Mouse (Mus musculus): ENCODE data around the gene Map2k3. TPM values are rescaled to one million over a fixed set of nuclear protein-coding genes. Genes with fewer than 3 reads are reported as not detected.

Map2k3 gene
- polyA plus RNA-seq, 1 experiment from 2014 or later, result 73.2 TPM

GRCm38 (mm10) chr11:60931282-60931868 lies 458 bp upstream of the Map2k3 start:
- DNase-seq (ENCODE audit: extremely low spot score, low spot score), result no peak
- Histone ChIP-seq H3K4me3 (peak overlapping the region; percentile 70), H3K36me3 (replicated peaks) (peaks cover 17% of the 10 kb centered on the region), H3K4me1 (peaks cover 59% of the 10 kb centered on the region), H3K27ac (peak overlapping the region; percentile 86), H3K27me3 (ENCODE audit: poor library complexity, severe bottlenecking) (peaks cover 9% of the 10 kb centered on the region; the same call in 1 of the 2 replicates), H3K9me3 (no peaks in the 10 kb centered on the region)
- WGBS, result 2% methylated on average over 30 of the region's 30 CpGs

DNA sequence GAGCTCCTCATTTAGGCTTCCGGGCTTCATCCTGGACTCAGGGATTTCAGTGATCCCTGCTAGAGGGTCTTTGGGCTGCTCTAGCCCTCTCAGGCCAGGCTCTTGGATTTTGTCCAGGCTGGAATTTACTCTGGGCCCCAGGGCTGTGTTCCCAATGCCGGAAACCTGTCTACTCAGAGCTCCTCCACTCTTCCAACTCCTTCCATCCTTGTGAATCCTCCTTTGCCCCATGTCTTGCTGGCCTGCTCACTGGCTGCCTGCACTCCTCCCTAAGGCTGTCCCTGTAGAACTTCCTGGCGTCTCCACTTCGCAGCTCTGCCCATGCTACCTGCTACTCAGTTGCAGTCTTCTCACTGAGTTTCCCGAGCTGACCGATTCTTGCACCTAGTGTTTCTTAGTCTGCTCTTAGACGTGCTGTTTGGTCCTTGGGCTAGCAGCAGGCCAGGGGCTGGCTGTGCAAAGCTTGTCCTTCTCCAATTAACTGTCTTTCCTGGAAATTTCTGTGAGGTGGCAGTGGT lies 729 bp downstream of the Map2k3 start:
- Histone ChIP-seq H3K4me1 (peaks cover 57% of the 10 kb centered on the region), H3K36me3 (replicated peaks) (peaks cover 21% of the 10 kb centered on the region), H3K27ac (peak overlapping the region; percentile 86), H3K9me3 (no peaks in the 10 kb centered on the region), H3K27me3 (ENCODE audit: poor library complexity, severe bottlenecking) (peaks cover 9% of the 10 kb centered on the region; the same call in 1 of the 2 replicates), H3K4me3 (peak overlapping the region; percentile 70)
- no peak for DNase-seq (ENCODE audit: extremely low spot score, low spot score)
- WGBS, result 11% methylated on average over 7 of the region's 7 CpGs

- Histone ChIP-seq H3K4me3 (peak overlapping the region; percentile 70), H3K27ac (no peak overlapping the region), H3K9me3 (no peaks in the 10 kb centered on the region), H3K27me3 (ENCODE audit: poor library complexity, severe bottlenecking) (peaks cover 9% of the 10 kb centered on the region; the same call in 1 of the 2 replicates), H3K4me1 (peaks cover 51% of the 10 kb centered on the region), H3K36me3 (replicated peaks) (peaks cover 21% of the 10 kb centered on the region)
- 85% methylated on average over 10 of the region's 10 CpGs for WGBS
- DNase-seq (ENCODE audit: extremely low spot score, low spot score), result no peak
Measured at GRCm38 (mm10) chr11:60933178-60933930, 1.5 kb downstream of the Map2k3 start.

GRCm38 (mm10) chr11:60934795-60935194 lies 3.0 kb downstream of the Map2k3 start:
- H3K27me3 ChIP-seq (ENCODE audit: poor library complexity, severe bottlenecking), result peaks cover 9% of the 10 kb centered on the region; the same call in 1 of the 2 replicates
- no peak for DNase-seq (ENCODE audit: extremely low spot score, low spot score)
- H3K4me3 ChIP-seq, result no peak overlapping the region
- H3K36me3 ChIP-seq (replicated peaks), result peaks cover 23% of the 10 kb centered on the region
- no peak overlapping the region for H3K27ac ChIP-seq
- peaks cover 51% of the 10 kb centered on the region for H3K4me1 ChIP-seq
- H3K9me3 ChIP-seq, result no peaks in the 10 kb centered on the region
- 85% methylated on average over 2 of the region's 2 CpGs for WGBS

- peaks cover 53% of the 10 kb centered on the region for H3K4me1 ChIP-seq
- no peak for DNase-seq (ENCODE audit: extremely low spot score, low spot score)
- no peaks in the 10 kb centered on the region for H3K9me3 ChIP-seq
- H3K36me3 ChIP-seq (replicated peaks), result peaks cover 23% of the 10 kb centered on the region
- WGBS, result 88% methylated on average over 7 of the region's 7 CpGs
- H3K4me3 ChIP-seq, result no peak overlapping the region
- peak overlapping the region; percentile 8; the same call in 1 of the 2 replicates for H3K27ac ChIP-seq
- H3K27me3 ChIP-seq (ENCODE audit: poor library complexity, severe bottlenecking), result peaks cover 4% of the 10 kb centered on the region; the same call in 1 of the 2 replicates
Measured at GRCm38 (mm10) chr11:60935326-60935974, 3.6 kb downstream of the Map2k3 start.

DNA sequence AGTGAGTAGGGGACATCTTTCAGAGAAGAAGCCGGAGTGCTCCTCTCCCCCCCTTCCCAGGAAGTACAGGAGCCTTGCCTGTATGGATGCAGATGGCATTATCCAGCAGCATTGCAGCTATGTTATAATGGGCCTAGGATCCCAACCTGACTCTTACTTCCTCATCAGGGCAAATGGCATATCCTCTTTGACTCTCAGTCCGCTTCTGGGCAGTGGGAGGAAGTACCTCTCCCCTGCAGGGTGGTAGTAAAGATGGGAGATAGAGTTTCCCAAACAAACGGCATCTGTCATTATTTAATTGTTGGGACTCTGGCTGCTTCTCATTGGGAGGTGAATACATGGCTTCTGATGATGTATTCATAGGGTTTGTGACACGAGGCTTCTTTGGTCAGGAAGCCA lies 4.1 kb downstream of the Map2k3 start:
- H3K36me3 ChIP-seq (replicated peaks), result peaks cover 23% of the 10 kb centered on the region
- no peaks in the 10 kb centered on the region for H3K27me3 ChIP-seq (ENCODE audit: poor library complexity, severe bottlenecking)
- H3K4me1 ChIP-seq, result peaks cover 53% of the 10 kb centered on the region
- H3K4me3 ChIP-seq, result no peak overlapping the region
- DNase-seq (ENCODE audit: extremely low spot score, low spot score), result no peak
- H3K27ac ChIP-seq, result peak overlapping the region; percentile 8; the same call in 1 of the 2 replicates
- 84% methylated on average over 4 of the region's 4 CpGs for WGBS
- no peaks in the 10 kb centered on the region for H3K9me3 ChIP-seq

DNA sequence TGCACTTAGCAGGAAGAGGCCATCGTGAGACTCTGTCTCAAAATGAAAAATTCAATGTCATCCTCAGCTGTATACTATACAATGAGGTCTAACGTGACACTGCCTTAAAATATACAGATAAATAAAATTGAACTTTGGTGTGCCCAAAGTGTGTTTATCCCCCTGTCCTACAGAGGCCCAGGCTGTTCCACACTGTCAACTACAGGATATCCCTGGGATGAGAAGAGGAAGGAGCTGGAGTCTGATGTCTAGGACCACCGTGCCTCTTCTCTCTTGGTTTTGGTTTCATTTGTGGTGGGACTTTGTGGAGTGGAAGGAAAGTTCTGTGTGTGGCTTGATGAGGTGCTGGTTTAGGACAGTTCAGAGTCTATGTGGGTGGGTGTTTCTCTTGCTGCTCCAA lies 5.8 kb downstream of the Map2k3 start:
- Histone ChIP-seq H3K4me1 (peaks cover 55% of the 10 kb centered on the region), H3K4me3 (no peak overlapping the region), H3K27me3 (ENCODE audit: poor library complexity, severe bottlenecking) (no peaks in the 10 kb centered on the region), H3K36me3 (replicated peaks) (peaks cover 33% of the 10 kb centered on the region), H3K9me3 (no peaks in the 10 kb centered on the region), H3K27ac (no peak overlapping the region)
- no peak for DNase-seq (ENCODE audit: extremely low spot score, low spot score)
- WGBS, result 89% methylated on average over 3 of the region's 3 CpGs

GRCm38 (mm10) chr11:60939487-60939886 lies 7.7 kb downstream of the Map2k3 start:
- 81% methylated on average over 3 of the region's 3 CpGs for WGBS
- no peak for DNase-seq (ENCODE audit: extremely low spot score, low spot score)
- peaks cover 47% of the 10 kb centered on the region for H3K36me3 ChIP-seq (replicated peaks)
- peaks cover 46% of the 10 kb centered on the region for H3K4me1 ChIP-seq
- no peaks in the 10 kb centered on the region for H3K9me3 ChIP-seq
- H3K27ac ChIP-seq, result no peak overlapping the region
- no peak overlapping the region for H3K4me3 ChIP-seq
- H3K27me3 ChIP-seq (ENCODE audit: poor library complexity, severe bottlenecking), result no peaks in the 10 kb centered on the region

GRCm38 (mm10) chr11:60940501-60940900 lies 8.7 kb downstream of the Map2k3 start:
- DNase-seq (ENCODE audit: extremely low spot score, low spot score), result no peak
- no peaks in the 10 kb centered on the region for H3K9me3 ChIP-seq
- H3K4me1 ChIP-seq, result peaks cover 43% of the 10 kb centered on the region
- WGBS, result 88% methylated on average over 5 of the region's 5 CpGs
- peaks cover 48% of the 10 kb centered on the region for H3K36me3 ChIP-seq (replicated peaks)
- no peak overlapping the region for H3K4me3 ChIP-seq
- H3K27ac ChIP-seq, result peak overlapping the region; percentile 53
- H3K27me3 ChIP-seq (ENCODE audit: poor library complexity, severe bottlenecking), result no peaks in the 10 kb centered on the region

- H3K36me3 ChIP-seq (replicated peaks), result peaks cover 51% of the 10 kb centered on the region
- H3K27ac ChIP-seq, result peak overlapping the region; percentile 42; the same call in 1 of the 2 replicates
- H3K4me3 ChIP-seq, result no peak overlapping the region
- peaks cover 42% of the 10 kb centered on the region for H3K4me1 ChIP-seq
- no peaks in the 10 kb centered on the region for H3K27me3 ChIP-seq (ENCODE audit: poor library complexity, severe bottlenecking)
- WGBS, result 71% methylated on average over 9 of the region's 9 CpGs
- H3K9me3 ChIP-seq, result no peaks in the 10 kb centered on the region
- no peak for DNase-seq (ENCODE audit: extremely low spot score, low spot score)
Measured at GRCm38 (mm10) chr11:60941370-60941769, 9.5 kb downstream of the Map2k3 start.

GRCm38 (mm10) chr11:60942263-60943015 lies 10.6 kb downstream of the Map2k3 start:
- peak overlapping the region; percentile 42 for H3K27ac ChIP-seq
- H3K4me3 ChIP-seq, result no peak overlapping the region
- no peaks in the 10 kb centered on the region for H3K9me3 ChIP-seq
- peaks cover 58% of the 10 kb centered on the region for H3K36me3 ChIP-seq (replicated peaks)
- H3K4me1 ChIP-seq, result peaks cover 32% of the 10 kb centered on the region
- H3K27me3 ChIP-seq (ENCODE audit: poor library complexity, severe bottlenecking), result no peaks in the 10 kb centered on the region
- WGBS, result 92% methylated on average over 9 of the region's 9 CpGs
- DNase-seq (ENCODE audit: extremely low spot score, low spot score), result no peak

DNA sequence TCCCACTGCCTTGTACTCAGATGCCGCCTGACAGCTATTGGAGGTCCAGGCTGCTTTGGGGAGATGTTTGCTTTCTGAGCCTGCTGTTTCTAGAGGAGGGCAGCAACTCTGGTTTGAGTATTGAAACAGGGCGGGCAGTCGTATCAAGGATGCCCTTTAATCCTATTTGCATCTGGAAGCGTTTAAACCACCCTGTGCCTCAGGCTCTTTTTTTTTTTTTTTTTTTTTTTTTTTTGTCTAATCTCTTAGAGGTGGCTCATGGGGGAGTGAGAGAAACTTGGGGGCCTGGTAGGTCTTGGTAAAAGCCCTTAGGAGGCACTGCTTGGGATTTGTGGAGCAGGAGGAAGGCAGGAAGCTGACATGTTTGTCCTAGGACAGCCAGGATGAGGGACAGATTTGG lies 13.2 kb downstream of the Map2k3 start:
- no peaks in the 10 kb centered on the region for H3K27me3 ChIP-seq (ENCODE audit: poor library complexity, severe bottlenecking)
- DNase-seq (ENCODE audit: extremely low spot score, low spot score), result no peak
- 62% methylated on average over 4 of the region's 4 CpGs for WGBS
- H3K4me1 ChIP-seq, result peaks cover 32% of the 10 kb centered on the region
- no peaks in the 10 kb centered on the region for H3K9me3 ChIP-seq
- peaks cover 81% of the 10 kb centered on the region for H3K36me3 ChIP-seq (replicated peaks)
- H3K4me3 ChIP-seq, result no peak overlapping the region
- H3K27ac ChIP-seq, result no peak overlapping the region

Measured in forebrain, embryonic 10.5 days (tissue).